Mouse (Mus musculus): ENCODE measurements around the gene Pigf. TPM values are rescaled to one million over a fixed set of nuclear protein-coding genes. Genes with fewer than 3 reads are reported as not detected.

Pigf gene
- polyA plus RNA-seq, 1 experiment from 2014 or later: 39.3 TPM

DNA sequence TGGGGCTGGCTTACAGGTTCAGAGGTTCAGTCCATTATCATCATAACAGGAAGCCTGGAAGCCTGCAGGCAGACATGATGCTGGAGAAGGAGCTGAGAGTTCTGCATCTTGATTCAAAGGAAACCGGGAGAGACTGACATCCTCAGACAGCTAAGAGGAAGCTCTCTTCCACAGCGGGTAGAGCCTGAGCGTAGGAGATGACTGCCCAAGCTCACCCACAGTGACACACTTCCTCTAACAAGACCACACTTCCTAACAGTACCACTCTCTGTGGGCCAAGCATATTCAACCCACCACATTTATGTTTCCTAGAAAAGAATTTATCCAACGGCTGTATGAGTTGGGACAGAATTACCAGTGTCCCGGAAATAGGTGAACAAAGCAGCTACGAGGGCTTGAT is 46.7 kb downstream of the Pigf start:
- H3K4me1 ChIP-seq (ENCODE audit: control insufficient read depth, insufficient read depth, low read length): no peaks in the 10 kb centered on the region
- H3K36me3 ChIP-seq (ENCODE audit: control insufficient read depth, insufficient read depth, low read length): peaks cover 35% of the 10 kb centered on the region
- no peak overlapping the region for H3K4me2 ChIP-seq (replicated peaks; ENCODE audit: low read depth, low read length)
- WGBS: 83% methylated on average over 6 of the region's 6 CpGs
- no peak overlapping the region for H3K9ac ChIP-seq (ENCODE audit: low read depth, low read length)
- H3K27ac ChIP-seq (ENCODE audit: low read depth, low read length): no peak overlapping the region
- no peaks in the 10 kb centered on the region for H3K9me3 ChIP-seq (ENCODE audit: control insufficient read depth, low read length)
- H3K27me3 ChIP-seq (ENCODE audit: control insufficient read depth, insufficient read depth, low read length): no peaks in the 10 kb centered on the region
- no peak overlapping the region for H3K4me3 ChIP-seq (ENCODE audit: low read length)
- no peak for ATAC-seq (ENCODE audit: low FRiP score, low TSS enrichment)

DNA sequence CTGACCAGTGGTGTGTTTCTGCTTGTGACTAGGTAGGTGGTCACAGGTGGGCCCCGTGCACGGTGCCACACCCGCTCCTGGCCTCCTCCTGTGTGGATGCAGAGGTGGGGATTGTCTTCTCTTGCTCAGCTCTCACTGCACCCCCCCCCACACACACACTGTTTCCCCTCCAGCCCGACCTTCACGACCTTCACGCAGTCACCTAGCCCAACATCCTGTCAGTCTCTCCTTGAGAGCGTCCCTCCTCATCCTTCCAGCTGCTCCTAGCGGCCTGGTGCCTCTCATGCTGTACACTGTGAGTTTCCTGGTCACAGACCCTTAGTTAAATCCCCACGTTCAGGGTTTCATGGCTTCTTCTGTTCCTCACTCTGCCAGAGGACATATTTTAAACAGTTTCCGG is 48.8 kb downstream of the Pigf start:
- WGBS: 76% methylated on average over 10 of the region's 10 CpGs
- no peak overlapping the region for H3K9ac ChIP-seq (ENCODE audit: low read depth, low read length)
- H3K27me3 ChIP-seq (ENCODE audit: control insufficient read depth, insufficient read depth, low read length): no peaks in the 10 kb centered on the region
- no peak overlapping the region for H3K27ac ChIP-seq (ENCODE audit: low read depth, low read length)
- no peak overlapping the region for H3K4me2 ChIP-seq (replicated peaks; ENCODE audit: low read depth, low read length)
- no peaks in the 10 kb centered on the region for H3K4me1 ChIP-seq (ENCODE audit: control insufficient read depth, insufficient read depth, low read length)
- no peak for ATAC-seq (ENCODE audit: low FRiP score, low TSS enrichment)
- H3K4me3 ChIP-seq (ENCODE audit: low read length): no peak overlapping the region
- peaks cover 34% of the 10 kb centered on the region for H3K36me3 ChIP-seq (ENCODE audit: control insufficient read depth, insufficient read depth, low read length)
- H3K9me3 ChIP-seq (ENCODE audit: control insufficient read depth, low read length): no peaks in the 10 kb centered on the region

DNA sequence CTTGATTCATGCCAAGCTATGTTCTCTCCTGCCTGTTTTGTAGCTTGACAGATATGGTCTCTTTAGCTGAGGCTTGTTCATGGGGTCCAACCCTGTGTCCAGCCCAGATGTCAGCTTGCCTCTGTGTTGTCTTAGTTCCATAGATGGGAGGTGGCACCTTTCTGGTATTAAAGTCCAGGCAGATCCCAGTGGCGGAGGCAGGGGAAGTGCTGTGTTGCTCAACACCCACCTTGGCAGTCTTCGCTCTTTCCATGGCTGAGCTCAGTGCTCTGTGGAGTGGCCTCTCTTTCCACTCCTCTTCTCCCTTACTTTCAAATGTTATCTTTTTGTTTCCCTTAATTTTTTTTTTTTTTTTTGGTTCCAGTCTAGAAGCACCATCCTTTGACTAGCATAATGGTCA is 52.1 kb downstream of the Pigf start:
- Histone ChIP-seq H3K27me3 (ENCODE audit: control insufficient read depth, insufficient read depth, low read length) (no peaks in the 10 kb centered on the region), H3K9me3 (ENCODE audit: control insufficient read depth, low read length) (no peaks in the 10 kb centered on the region), H3K4me3 (ENCODE audit: low read length) (no peak overlapping the region), H3K36me3 (ENCODE audit: control insufficient read depth, insufficient read depth, low read length) (peaks cover 29% of the 10 kb centered on the region), H3K4me1 (ENCODE audit: control insufficient read depth, insufficient read depth, low read length) (peaks cover 5% of the 10 kb centered on the region; the same call in 1 of the 2 replicates), H3K4me2 (replicated peaks; ENCODE audit: low read depth, low read length) (no peak overlapping the region), H3K27ac (ENCODE audit: low read depth, low read length) (no peak overlapping the region), H3K9ac (ENCODE audit: low read depth, low read length) (no peak overlapping the region)
- 97% methylated on average over 2 of the region's 2 CpGs for WGBS
- no peak for ATAC-seq (ENCODE audit: low FRiP score, low TSS enrichment)

DNA sequence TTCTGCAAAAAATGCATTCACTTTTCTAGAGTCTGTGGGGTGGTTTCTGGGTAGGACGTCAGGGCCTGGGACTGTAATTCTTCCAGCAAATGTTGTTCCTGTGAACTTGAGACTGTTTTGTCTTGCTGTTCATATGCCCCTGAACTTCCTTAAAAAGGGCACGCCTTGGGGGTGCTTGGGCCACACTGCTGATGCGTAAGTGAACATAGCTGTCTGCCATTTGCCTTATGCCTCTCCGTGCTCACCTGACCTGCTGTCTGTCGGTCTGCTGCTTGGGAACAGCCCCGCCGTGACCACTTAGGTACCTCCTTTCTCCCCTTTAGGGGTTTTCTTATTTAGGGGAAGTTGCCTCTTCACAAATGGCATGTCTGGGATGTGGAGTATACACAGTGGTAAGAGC is 53.3 kb downstream of the Pigf start:
- H3K4me3 ChIP-seq (ENCODE audit: low read length): no peak overlapping the region
- H3K36me3 ChIP-seq (ENCODE audit: control insufficient read depth, insufficient read depth, low read length): peaks cover 27% of the 10 kb centered on the region
- no peak overlapping the region for H3K27ac ChIP-seq (ENCODE audit: low read depth, low read length)
- H3K9ac ChIP-seq (ENCODE audit: low read depth, low read length): no peak overlapping the region
- no peaks in the 10 kb centered on the region for H3K9me3 ChIP-seq (ENCODE audit: control insufficient read depth, low read length)
- H3K4me2 ChIP-seq (replicated peaks; ENCODE audit: low read depth, low read length): no peak overlapping the region
- H3K4me1 ChIP-seq (ENCODE audit: control insufficient read depth, insufficient read depth, low read length): peaks cover 13% of the 10 kb centered on the region; the same call in 1 of the 2 replicates
- no peak for ATAC-seq (ENCODE audit: low FRiP score, low TSS enrichment)
- WGBS: 82% methylated on average over 7 of the region's 7 CpGs
- no peaks in the 10 kb centered on the region for H3K27me3 ChIP-seq (ENCODE audit: control insufficient read depth, insufficient read depth, low read length)

DNA sequence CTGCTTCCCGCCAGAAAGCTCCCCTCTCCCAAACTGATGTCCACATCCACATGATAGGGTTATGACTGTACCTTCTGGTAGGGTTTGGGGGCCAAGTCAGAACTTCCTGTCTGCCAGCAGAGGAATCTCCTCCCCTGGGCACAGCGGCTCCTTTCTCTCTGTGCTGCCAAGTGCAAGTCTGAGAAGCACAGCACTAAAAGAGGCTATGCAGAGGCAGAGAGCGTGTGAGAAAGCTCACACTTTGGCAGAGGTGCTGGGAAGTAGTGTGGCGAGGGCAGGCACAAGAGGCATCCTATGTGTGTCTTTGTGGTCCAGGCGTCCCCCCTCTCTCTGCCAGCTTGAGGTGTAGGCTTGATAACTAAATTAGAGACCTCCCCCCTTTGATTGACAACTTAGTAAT is 54.2 kb downstream of the Pigf start:
- H3K27ac ChIP-seq (ENCODE audit: low read depth, low read length): no peak overlapping the region
- H3K4me3 ChIP-seq (ENCODE audit: low read length): no peak overlapping the region
- ATAC-seq (ENCODE audit: low FRiP score, low TSS enrichment): no peak
- H3K36me3 ChIP-seq (ENCODE audit: control insufficient read depth, insufficient read depth, low read length): peaks cover 27% of the 10 kb centered on the region
- H3K9me3 ChIP-seq (ENCODE audit: control insufficient read depth, low read length): no peaks in the 10 kb centered on the region
- no peaks in the 10 kb centered on the region for H3K27me3 ChIP-seq (ENCODE audit: control insufficient read depth, insufficient read depth, low read length)
- 80% methylated on average over 5 of the region's 5 CpGs for WGBS
- peaks cover 13% of the 10 kb centered on the region; the same call in 1 of the 2 replicates for H3K4me1 ChIP-seq (ENCODE audit: control insufficient read depth, insufficient read depth, low read length)
- no peak overlapping the region for H3K9ac ChIP-seq (ENCODE audit: low read depth, low read length)
- no peak overlapping the region for H3K4me2 ChIP-seq (replicated peaks; ENCODE audit: low read depth, low read length)

DNA sequence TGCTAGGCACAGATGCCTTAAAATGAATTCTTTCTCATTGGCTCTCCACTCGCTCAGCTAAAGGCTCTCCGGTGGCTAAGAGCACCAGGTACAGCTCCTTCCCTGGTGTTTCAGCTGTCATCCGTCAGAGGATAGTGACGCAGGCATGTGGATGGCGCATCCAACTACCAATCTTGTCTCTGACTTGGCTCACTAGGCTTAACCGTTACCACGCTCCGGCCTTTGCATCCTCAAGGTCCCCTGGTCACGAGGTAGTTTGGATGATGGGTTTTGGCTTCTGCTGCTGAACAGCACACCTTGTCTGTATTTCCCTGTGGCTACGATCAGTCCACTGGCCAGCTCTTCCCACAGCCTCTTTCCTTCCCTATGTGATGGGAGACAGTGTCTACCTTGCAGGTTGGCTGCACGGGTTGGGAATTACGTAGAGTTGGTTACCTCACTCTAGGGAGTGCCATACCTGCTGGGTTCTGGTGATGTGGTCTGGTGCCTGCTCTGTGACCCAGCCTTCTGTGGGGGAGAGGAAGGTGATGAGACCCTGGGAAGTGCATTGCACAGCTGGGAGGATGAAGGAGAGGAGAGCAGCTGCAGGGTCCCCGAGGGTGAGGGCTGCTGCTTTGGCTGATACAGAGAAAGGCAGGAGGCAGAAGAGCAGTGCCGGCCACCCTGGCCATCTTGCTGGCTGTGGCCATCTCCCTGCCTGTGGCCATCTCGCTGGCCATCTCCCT is 55.0 kb downstream of the Pigf start:
- no peaks in the 10 kb centered on the region for H3K27me3 ChIP-seq (ENCODE audit: control insufficient read depth, insufficient read depth, low read length)
- no peak overlapping the region for H3K4me2 ChIP-seq (replicated peaks; ENCODE audit: low read depth, low read length)
- ATAC-seq (ENCODE audit: low FRiP score, low TSS enrichment): no peak
- H3K4me3 ChIP-seq (ENCODE audit: low read length): no peak overlapping the region
- H3K9ac ChIP-seq (ENCODE audit: low read depth, low read length): no peak overlapping the region
- peaks cover 26% of the 10 kb centered on the region for H3K36me3 ChIP-seq (ENCODE audit: control insufficient read depth, insufficient read depth, low read length)
- peaks cover 19% of the 10 kb centered on the region; the same call in 1 of the 2 replicates for H3K4me1 ChIP-seq (ENCODE audit: control insufficient read depth, insufficient read depth, low read length)
- no peaks in the 10 kb centered on the region for H3K9me3 ChIP-seq (ENCODE audit: control insufficient read depth, low read length)
- WGBS: 90% methylated on average over 15 of the region's 15 CpGs
- H3K27ac ChIP-seq (ENCODE audit: low read depth, low read length): no peak overlapping the region

DNA sequence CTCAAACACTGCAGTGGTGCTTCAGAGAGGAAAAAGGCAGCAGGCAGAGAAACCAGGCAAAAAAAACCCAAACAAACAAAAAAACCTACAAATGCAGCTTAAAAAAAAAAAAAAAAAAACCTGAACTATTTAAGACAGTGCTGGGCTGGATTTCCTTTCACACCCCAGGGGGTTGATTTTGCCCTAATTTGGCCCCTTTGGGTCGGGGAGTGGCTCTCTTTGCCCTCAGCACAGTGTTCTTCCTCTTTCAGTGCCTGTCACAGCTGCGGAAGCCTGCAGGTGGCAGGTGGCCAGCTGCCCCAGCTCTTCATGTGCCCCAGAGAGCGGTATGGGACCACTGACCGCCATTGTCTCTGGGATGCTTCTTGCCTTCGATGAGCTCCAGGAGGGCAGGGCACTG is 55.6 kb downstream of the Pigf start:
- WGBS: 73% methylated on average over 5 of the region's 5 CpGs
- Histone ChIP-seq H3K27ac (ENCODE audit: low read depth, low read length) (no peak overlapping the region), H3K4me2 (replicated peaks; ENCODE audit: low read depth, low read length) (no peak overlapping the region), H3K4me1 (ENCODE audit: control insufficient read depth, insufficient read depth, low read length) (peaks cover 25% of the 10 kb centered on the region; the same call in 1 of the 2 replicates), H3K9ac (ENCODE audit: low read depth, low read length) (no peak overlapping the region), H3K4me3 (ENCODE audit: low read length) (no peak overlapping the region), H3K9me3 (ENCODE audit: control insufficient read depth, low read length) (no peaks in the 10 kb centered on the region), H3K27me3 (ENCODE audit: control insufficient read depth, insufficient read depth, low read length) (no peaks in the 10 kb centered on the region), H3K36me3 (ENCODE audit: control insufficient read depth, insufficient read depth, low read length) (peaks cover 20% of the 10 kb centered on the region)
- no peak for ATAC-seq (ENCODE audit: low FRiP score, low TSS enrichment)

DNA sequence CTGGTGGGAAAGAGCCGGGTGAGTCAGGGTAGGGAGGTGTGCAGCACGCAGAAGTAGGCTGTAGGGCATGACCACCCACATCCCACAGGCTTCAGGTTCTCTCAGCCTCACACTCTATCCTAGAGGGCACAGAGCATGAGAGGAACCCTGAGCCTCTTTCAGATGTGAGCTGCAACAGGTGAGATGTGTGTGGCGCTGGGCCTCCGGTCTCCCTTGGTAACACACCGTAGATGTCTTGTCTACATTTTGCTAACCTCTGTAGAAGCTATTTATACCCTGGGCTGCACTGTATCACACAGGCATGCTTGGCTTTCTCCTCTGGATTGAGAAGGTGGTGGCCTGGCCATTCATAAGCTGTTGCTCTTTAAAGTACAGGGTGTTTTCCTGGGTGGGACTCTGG is 56.6 kb downstream of the Pigf start:
- Histone ChIP-seq H3K4me2 (replicated peaks; ENCODE audit: low read depth, low read length) (no peak overlapping the region), H3K4me1 (ENCODE audit: control insufficient read depth, insufficient read depth, low read length) (peaks cover 28% of the 10 kb centered on the region; the same call in 1 of the 2 replicates), H3K36me3 (ENCODE audit: control insufficient read depth, insufficient read depth, low read length) (peaks cover 12% of the 10 kb centered on the region; the same call in 1 of the 2 replicates), H3K9me3 (ENCODE audit: control insufficient read depth, low read length) (no peaks in the 10 kb centered on the region), H3K27ac (ENCODE audit: low read depth, low read length) (no peak overlapping the region), H3K9ac (ENCODE audit: low read depth, low read length) (no peak overlapping the region), H3K4me3 (ENCODE audit: low read length) (no peak overlapping the region), H3K27me3 (ENCODE audit: control insufficient read depth, insufficient read depth, low read length) (no peaks in the 10 kb centered on the region)
- no peak for ATAC-seq (ENCODE audit: low FRiP score, low TSS enrichment)
- WGBS: 83% methylated on average over 5 of the region's 5 CpGs
